Mouse (Mus musculus) erythroblast, embryonic 14.5 days (primary cell): ENCODE measurements at regions not wholly inside any gene's neighbourhood (a gene's known extent, or its start where the extent isn't known, plus 50 kb on each side); places are given as distances from the start of the nearest gene placed in this dataset.

Experiments used
- GATA1 ChIP-seq: IDR thresholded peaks from 2 replicates; pipeline ENCODE4 v1.6.1; 2012; ENCODE audit warnings: low read length, inconsistent platforms, mixed read lengths
- TAL1 ChIP-seq: IDR thresholded peaks from 3 replicates; pipeline ENCODE4 v1.6.1; 2012; ENCODE audit warnings: low read length, inconsistent platforms, mixed read lengths

- TF ChIP-seq GATA1 (no peak), TAL1 (no peak)
These were observed 209.7 kb upstream of the Atp10a start for GRCm38 (mm10) chr7:58446261-58446660.
